Mouse (Mus musculus) heart, postnatal 10 days (tissue): Measurements from ENCODE around the gene Rap1gds1. TPM values are rescaled to one million over a fixed set of nuclear protein-coding genes. Genes with fewer than 3 reads are reported as not detected.

Experiments used
- DNase-seq, 2 experiments: peaks; one replicate each; pipeline ENCODE4 v3.0.0; 2021
- intact Hi-C: fragments of 180-260 bp; cut with DNase I; formaldehyde crosslinking; loops from one replicate; pipeline ENCODE4 v1.15.1; 2025
- total RNA-seq, 2 experiments: library from RNA; stranded (reverse); gene quantifications; 2 replicates each; pipeline ENCODE4 v1.2.3; 2021

Gene Rap1gds1
- total RNA-seq, 2 experiments from 2014 or later, result 43.6 to 45.0 TPM

DNA sequence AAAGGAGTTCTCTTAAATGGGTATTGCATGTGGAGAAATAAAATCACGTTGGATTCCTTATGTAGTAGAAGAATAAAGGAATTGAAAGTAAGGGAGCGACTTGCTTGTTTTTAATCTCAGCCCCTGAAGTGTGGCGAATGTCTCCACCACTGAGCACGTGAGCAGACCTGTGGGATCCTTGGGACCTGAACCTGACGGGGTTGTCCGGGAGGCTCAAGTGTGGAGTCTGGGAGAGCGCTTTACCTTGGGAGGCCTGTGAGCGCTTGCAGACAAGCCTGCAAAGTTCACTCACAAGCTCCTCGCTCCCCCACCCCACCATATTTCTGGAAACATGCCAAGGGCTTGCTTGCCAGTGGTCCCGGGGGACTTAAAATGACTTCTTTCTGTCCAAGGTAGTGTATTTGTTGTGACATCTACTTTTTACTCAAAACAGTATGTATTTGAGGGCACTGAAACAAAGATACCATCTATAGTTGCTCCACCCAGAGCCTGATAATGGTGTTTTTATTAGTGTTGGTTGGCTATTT, 185.2 kb downstream of the Rap1gds1 start:
- intact Hi-C loops, result loop anchor here (5.0 kb wide), 1 partner anchor 73 kb away; no protein-coding TSS in a partner anchor
- DNase-seq, result no peak

DNA sequence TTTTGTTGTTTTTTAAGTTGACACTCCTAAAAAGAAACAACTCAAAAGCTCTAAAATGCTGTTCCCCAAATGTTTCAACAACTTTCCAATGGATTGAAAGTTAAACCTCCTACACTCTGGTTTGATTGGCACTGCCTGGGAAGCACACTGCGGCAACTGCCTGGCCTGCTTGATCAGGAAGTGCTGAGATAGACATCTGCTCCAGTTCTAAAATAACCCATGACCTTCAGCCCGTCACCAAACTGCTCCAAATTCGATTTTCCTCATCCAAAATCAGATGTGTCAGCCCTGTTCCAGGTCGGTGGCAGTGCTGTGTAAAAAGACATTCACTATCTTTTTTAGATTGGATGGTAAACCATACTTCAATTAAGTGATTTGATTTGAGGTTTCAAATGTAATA, 185.8 kb downstream of the Rap1gds1 start:
- intact Hi-C loops, result no loop called here
- DNase-seq, result peak in 1 of 2 experiments; percentile 21

- intact Hi-C loops, result no loop called here
Measured at GRCm38 (mm10) chr3:138886121-138886520, 188.9 kb downstream of the Rap1gds1 start.

DNA sequence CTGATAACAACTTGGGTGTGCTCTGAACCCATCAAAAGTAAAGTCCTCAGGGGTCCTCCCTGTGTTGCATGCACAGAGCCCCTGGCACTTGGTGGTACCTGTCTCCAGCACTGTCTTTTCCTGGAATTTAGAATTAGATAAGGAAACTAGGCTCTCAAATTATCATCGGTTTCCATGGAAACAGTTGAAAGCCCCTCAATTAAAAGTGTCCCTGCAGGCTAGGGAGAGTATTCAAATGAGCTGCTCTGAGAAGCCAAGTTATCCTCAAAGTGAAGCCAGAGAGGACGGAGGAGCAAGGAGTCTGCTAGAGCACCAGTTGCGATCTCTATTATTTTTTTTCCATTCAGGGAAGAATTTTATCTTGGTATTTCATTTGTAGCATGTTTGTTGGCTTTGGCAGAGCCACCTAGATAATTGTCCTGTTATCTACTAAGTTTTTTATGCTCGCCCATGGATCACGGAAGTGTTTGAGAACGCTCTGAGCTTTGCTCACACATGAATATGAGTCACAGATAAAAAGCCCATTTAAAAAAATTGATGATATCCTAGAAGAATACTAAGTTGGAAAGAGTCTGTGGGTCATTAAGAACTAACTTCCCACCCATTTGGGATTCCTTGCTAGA, 193.2 kb downstream of the Rap1gds1 start:
- intact Hi-C loops, result no loop called here

More at GRCm38 (mm10) chr3:138886121-138886520, 188.9 kb downstream of the Rap1gds1 start:
- no peak for DNase-seq

GRCm38 (mm10) chr3:138880999-138881724, 193.8 kb downstream of the Rap1gds1 start:
- DNase-seq, result no peak
- intact Hi-C loops, result no loop called here

More for the DNA sequence above, 193.2 kb downstream of the Rap1gds1 start:
- DNase-seq, result no peak

DNA sequence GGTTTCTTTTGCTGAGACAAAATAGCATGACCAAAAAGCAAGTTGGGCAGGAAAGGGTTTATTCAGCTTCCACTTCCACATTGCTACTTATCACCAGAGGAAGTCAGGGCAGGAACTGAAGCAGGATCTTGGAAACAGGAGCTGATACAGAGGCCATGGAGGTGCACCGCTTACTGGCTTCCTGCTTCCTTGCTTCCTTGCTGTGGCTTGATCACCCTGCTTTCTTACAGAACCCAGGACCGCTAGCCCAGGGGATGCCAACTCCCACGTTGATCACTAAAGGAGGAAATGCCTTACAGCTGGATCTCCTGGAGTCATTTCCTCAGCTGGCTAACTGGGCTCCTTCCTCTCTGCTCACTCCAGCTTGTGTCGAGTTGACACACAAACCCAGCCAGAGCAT, 197.3 kb downstream of the Rap1gds1 start:
- intact Hi-C loops, result no loop called here
- DNase-seq, result no peak

DNA sequence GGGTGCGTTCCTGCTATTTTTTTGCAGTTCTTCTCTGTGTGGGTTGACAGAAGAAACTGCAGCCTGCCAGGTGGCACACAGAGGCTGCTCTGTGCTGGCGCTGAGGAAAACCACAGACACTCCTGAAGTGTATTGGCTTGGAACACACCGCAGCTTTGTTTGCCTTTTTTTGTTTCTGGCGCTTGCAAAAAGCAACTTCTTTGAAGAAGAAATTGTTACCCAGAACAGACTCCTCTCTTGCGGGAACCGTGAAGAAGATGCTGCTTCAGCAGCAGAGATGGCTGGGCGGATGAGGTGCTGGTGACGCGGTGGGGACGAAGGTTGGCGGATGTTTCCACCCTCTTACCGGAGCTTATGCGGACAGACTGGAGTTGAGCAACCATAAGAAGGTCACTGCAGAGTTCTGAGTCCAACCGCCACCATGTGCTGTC, 198.1 kb downstream of the Rap1gds1 start:
- intact Hi-C loops, result no loop called here

GRCm38 (mm10) chr3:138876418-138876817, 198.6 kb downstream of the Rap1gds1 start:
- intact Hi-C loops, result no loop called here
- no peak for DNase-seq

More for the DNA sequence above, 198.1 kb downstream of the Rap1gds1 start:
- peak in 1 of 2 experiments; percentile 22 for DNase-seq

DNA sequence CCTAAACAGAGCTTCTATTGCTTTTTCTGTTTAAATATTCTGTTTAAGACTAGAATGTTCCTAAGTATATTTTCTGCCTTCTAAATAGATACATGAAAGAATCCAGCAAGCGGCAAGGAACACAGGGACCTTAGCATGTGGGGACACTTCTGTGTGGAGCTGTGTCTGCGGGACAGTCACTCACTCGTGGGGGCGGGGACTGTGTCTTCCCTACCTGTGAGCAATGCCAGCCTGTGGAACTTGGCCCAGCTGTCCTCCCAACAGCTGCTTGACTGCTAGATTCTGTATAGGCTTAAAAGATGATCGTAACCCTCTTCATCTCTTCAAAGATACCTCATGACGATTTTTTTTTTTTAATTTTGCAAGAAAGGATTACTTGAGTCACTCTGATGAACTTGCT, 199.1 kb downstream of the Rap1gds1 start:
- no peak for DNase-seq
- intact Hi-C loops, result no loop called here

Other genes with a start within 250 kb of the Rap1gds1 start
- not detected for gene Stpg2, start 130.5 kb upstream of the Rap1gds1 start, total RNA-seq